Mouse (Mus musculus): ENCODE data around the gene Phc2.

The Phc2 gene

DNA sequence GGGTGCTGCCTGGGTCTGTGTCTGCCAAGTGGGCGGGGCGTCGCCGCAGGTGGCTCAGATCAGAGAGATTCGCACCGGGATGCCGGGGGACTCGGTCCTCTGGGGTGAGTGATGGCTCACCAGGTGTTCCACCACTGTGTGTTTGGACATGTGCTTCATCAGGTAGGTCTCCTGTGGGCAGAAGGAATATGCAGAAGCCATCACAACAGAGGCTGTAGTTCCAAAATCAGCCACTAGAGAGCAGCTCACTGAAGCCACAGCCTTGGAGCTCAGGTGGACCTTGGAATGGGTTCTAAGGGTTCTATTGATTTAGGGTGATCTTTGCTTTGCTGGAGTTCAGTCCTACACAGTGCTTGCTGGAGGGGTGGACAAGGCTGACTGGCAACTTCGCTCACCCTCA, 120.0 kb downstream of the Phc2 start:
- DNase-seq (ENCODE audit: extremely low read depth, low read depth, low spot score): no peak

DNA sequence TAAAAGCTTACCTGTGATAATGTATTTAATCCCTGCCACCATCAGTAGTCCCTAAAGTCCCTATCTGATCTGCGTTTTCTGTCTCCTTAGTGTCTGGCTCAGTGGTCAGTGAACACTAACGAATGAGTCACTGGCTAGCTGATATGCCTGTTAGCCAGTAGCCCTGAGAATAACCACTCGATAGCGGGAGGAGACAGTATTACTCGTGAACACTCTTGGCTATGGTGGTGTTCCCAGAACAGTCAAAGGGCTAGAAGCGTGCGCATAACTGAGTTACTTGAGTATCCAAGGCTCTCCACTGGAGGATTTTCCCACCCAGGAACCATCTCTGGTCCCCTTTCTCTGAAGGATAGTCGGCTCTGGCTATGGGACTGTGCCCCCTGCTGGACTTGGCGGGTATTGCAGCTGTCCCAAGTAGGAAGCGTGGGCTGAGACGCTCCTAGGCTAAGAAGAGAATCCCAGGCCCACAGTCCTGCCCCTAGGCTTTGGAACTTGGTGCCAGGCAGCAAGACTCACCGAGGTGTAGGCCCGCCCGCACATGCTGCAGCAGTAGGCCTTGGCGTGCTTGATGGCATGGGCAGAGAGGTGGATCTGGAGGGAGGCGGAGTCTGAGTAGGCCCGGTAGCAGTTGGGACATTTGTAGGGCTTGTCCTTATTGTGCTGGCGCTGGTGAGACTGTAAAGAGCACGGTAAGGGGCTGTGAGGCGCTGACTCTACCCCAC, 122.2 kb downstream of the Phc2 start:
- DNase-seq (ENCODE audit: extremely low read depth, low read depth, low spot score): peak; percentile 86

DNA sequence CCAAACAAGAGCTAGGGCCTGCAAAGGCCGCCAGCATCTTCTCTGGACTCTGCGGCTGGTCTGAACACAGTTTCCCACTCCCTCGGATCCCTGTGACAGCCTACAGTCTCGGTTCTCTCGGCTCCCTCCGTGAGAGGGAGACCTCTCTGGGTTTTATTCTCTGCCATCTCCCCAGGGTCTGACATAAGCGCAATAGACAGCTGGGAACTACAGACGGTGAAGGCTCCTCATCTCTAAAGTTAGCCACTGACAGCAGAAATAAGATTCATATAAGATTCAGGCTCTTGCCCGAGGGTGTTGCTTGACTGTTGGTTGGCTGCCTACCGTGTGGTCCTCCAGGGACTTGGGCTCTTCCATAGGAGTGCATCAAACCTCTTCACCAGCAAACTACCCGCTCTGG, 123.1 kb downstream of the Phc2 start:
- DNase-seq (ENCODE audit: extremely low read depth, low read depth, low spot score): no peak

DNA sequence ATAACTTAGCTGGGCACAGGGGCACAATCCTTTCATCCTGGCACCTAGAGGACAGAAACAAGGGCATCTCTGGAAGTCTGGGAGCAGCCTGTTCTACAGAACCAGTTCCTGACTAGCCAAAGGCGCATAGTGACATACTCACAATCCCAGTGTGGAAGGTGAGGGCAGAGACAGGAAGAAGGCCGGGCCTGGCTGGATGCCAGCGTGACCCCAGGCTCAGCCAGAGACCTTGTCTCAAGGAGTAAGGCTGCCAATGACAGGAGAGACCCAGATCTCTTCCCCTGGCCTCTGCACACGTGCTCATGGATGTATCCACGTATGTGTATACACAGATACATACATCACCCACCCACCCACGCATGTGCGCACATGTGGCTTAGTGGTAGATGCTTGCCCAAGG, 127.5 kb downstream of the Phc2 start:
- no peak for DNase-seq (ENCODE audit: extremely low read depth, low read depth, low spot score)

DNA sequence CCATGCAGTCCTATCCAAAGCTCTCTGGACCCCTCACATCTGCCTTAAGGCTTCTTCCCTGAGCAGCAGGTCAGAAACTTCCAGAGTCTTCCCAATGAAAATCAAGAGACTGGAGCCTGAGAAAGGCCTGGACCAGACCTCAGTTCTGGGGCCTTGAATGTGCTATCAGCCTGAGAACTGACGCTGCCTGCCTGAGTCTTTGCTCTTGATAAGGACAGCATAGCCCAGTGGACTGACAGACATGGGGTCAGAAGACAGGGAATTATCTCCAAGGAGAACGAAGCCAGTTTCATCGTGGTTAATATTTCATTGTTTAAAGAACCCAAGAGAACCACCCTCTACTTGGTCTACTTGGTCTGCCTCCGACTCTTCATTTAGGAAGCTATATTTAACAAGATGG, 128.1 kb downstream of the Phc2 start:
- no peak for DNase-seq (ENCODE audit: extremely low read depth, low read depth, low spot score)

DNA sequence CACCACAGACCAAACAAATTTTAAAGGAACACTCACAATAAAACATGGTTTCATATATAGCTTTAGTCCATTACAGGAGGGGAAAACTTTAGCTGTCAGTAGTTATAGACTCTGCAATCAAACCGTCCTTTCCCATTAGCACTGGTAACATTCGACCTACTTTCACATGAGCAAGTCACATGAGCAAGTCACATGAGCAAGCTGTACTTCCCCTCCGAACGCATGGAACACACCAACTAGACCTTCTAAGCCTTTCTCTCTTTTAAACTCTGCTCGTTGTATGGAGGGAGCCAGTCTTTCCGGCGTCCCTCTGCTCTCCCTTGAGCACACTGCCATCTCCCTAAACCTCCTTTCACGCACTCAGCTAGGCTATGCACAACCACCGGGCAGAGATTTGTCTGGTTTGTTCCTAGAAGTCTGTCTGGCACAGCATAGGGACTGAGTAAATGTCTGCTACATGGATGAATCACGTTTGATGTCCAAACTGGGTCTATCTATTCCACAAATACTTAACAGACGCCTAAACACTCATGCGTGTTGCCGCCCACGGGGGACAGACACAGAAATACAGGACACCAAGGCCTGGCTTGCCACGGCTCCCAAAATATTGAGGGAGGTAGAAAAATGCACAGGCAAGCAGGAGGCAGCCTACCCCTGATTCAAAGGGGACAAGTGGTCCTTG, 130.6 kb downstream of the Phc2 start:
- DNase-seq (ENCODE audit: extremely low read depth, low read depth, low spot score): no peak

DNA sequence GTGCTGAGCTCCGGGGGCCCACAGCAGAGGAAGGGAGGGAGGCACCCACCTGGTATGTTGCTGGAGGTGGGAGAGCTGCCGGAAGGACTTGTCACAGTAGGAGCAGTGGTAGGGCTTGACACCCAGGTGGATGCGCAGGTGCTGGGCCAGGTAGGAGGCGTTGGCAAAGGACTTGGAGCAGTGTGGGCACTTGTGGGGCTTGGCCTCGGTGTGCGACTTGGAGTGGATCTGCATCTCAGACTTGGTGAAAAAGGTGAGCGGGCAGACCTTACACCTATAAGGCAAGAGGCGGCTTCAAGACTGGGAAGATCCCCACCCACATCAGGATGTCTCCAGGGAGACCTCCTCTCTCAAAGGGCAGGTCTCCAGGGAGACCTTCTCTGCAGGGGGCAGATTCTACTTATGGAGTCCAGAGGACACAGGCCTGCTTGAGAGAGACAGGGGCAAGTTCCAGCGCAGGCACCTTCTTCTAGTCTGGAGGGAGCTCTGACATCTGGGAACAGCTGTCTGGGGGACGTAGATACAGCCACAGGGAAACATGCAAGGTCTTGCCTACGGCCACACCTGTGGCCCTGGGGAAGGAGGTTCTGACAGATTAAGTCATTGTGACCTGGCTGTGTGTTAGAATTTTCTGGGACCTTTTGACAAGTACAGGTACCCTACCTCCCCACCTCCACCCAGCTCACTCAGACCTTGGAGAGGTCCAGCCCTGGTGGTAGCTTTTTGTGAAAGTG, 131.6 kb downstream of the Phc2 start:
- DNase-seq (ENCODE audit: extremely low read depth, low read depth, low spot score): no peak

DNA sequence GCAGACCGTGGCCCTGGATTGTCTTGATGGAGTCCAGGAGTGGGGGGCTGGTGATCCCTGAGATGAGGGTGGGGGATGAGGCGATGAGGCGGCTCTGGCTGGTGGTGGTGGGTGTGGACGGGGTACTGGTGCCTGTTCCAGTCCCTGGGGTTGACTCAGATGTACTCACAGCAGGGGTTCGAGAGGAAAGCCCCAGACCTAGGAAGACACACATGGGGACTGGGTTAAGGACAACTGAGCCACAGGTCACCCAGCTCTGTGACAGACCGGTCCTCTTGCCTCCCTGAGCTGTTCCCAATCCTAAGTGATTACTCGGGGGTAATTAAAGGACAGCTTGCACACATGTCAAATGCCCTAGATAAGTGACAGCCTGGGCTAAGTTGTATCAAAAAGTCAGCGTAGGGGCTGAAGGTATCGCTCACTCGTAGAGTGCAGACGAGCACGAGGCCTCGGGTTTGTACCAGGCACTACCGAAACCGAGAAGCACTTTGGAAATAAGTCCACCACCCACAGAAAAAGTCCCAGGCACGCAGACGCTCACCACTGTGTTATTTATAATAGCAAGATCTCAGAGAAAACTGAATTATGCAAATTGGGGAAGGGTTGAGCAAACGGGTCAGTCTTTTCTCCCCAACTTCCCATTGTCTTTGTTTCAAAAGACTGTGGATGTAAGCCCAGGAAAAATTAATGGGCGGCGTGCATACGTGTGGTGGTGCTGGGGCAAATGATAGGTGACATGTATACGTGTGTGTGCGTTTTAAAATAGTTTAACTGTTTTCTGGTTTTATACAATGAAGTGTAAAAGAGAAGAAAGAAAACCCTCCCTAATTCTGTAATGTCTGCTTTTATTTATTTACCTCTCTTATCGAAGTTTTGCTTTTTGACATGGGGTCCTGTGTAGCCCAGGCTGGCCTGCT, 132.8 kb downstream of the Phc2 start:
- no peak for DNase-seq (ENCODE audit: extremely low read depth, low read depth, low spot score)

DNA sequence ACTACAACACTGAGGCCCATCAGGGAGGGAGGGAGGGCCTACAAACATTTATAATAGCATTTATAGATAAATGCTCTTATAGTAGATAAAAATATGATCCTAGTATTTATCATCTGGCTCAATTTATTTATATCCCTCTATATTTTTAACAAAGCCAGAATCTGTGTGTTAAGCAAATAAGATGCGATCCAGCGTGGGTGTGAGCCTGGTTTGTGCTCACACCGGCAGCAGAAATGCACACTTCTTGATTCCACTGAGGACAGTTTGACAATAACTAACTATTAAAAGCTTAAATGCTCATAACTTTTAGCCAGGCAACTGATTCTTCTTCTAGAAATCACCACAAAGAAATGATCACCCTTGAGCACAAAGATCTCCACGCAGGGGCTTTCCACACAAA, 133.6 kb downstream of the Phc2 start:
- DNase-seq (ENCODE audit: extremely low read depth, low read depth, low spot score): no peak

DNA sequence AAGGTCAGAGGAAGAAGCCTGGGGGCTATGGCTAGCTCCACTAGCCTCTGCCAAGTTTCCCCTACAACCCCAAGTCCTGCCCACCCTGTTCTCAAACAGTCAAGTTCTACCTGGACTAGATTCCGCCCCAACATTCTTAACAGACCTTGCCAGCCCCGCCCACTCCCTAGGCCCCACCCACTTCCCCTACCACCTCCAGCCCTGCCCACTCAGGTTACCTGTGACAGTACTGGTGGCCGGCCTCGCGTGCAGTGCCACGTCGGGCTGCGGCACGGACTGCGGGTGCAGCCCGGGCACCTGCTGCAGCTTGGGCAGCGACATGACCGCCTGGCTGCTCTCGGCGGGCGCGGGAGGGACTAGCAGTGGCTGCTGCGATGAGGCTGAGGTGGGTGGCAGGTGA, 135.1 kb downstream of the Phc2 start:
- no peak for DNase-seq (ENCODE audit: extremely low read depth, low read depth, low spot score)

DNA sequence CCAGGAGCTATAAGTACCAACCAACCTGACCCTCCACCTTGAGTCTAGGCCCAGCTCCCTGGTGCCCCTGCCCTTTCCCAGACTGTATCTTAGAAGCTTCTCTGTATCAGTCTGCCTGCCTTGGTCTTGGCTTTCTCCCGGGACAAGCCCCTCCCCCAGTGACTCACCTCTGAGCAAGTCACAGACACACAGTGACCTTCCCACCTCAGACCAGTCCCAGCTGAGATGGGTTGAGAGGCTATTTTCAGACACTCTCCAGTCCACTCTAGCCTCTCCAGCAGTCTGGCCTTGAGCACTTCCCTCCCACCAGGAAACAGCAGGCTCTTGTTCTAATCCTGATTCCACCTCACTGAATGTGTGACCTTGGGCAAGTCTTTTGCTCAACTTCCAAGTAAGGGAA, 139.2 kb downstream of the Phc2 start:
- no peak for DNase-seq (ENCODE audit: extremely low read depth, low read depth, low spot score)

DNA sequence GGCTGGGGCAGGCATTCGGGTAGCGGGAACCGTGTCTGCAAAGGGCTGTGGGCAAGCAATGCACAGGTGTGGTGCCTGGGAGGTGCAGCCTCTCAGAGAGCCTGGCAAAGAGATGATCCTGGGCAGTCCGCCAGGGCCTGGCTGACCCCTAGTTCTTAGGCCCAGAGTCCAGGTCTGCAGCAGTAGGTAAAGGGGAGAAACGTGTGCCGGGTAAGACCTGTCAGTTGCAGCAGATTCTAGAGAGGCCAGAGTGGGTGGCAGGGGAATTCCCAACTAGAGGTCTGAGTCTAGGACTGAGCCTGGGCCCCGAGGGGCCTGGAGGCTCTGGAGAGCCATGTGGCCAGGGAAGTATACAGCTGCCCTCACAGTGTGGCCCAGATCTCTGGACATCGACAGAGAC, 139.7 kb downstream of the Phc2 start:
- DNase-seq (ENCODE audit: extremely low read depth, low read depth, low spot score): no peak

DNA sequence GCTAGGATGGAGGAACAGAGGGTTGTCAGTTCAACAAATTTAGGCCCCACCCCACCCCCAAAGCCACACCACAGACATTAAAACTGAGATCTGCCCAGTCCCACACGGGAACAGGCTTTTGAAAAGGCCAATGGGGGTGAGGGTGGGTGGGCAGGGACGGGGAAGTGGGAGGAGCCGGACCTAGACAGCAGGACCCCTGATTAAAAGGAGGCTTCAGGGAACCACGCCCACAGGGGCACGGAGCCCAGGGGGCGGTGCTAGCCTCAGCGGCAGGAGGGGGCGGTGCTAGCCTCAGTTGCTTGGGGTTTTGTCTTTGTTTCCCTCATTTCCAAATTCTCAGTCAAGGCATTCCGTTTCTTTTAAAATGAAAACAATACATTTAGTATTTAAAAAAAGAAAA, 141.1 kb downstream of the Phc2 start:
- no peak for DNase-seq (ENCODE audit: extremely low read depth, low read depth, low spot score)

DNA sequence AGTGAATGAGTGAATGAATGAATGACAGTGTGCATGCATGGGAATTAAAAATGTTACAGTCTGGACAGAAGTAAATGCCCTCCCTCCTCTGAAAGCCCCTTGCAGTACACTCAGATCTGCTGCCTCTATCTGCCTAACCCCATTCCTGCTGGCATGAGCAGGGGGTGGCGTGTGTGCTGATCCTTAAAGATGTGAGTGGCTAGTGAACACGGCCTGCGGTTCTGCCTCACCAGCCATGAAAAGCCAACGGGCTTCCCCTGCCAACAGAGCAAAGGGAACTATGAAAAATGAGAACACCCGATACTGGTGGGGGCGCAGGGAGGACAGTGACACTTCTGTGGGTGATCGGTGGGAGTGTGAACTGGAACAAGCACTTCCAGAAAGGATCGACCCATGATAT, 142.3 kb downstream of the Phc2 start:
- no peak for DNase-seq (ENCODE audit: extremely low read depth, low read depth, low spot score)

DNA sequence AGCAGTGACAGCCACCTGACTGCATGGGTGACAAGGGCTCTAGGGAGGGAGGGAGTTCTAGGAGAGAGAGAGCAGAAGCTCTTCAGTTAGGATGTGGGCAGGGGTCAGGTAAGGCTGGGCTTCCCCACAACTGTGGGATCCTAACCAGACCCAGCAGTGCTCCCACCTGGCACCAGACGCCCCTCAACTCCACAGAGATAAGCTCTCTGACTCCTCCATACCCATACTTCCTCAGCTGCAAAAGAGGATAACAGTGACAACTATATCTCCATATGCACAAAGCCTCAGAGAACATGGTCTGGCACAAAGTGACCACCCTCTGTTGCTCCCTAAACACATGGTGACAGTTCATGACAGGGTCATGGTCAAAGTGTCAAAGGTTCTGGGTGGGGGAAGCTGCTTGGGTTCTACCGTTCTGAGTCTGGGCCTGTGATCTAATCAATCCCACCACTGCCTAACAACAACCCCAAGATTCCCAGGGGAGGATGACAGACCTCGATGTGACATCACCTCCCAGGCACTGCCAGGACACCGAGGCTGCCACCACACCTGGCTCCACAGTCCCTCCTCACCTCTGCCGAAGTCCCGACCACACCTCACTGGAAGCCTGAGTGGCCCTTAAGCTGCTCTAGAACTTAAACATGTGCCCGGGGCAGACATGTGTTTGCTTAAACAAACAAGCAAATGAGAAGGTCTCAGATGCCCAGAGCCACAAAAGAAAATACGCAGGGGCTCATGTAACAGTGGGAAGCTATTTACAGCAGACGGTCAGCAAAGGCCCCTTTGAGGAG, 147.4 kb downstream of the Phc2 start:
- no peak for DNase-seq (ENCODE audit: extremely low read depth, low read depth, low spot score)

Measured in fat pad, adult 2 months (tissue).